Mouse (Mus musculus): ENCODE results near the gene Cyp2w1.
"Not testable (repeated sequence)": the region's sequence is repeated elsewhere in the genome, so short reads cannot be mapped to it uniquely, and the experiment has no call there.

Cyp2w1 gene

DNA sequence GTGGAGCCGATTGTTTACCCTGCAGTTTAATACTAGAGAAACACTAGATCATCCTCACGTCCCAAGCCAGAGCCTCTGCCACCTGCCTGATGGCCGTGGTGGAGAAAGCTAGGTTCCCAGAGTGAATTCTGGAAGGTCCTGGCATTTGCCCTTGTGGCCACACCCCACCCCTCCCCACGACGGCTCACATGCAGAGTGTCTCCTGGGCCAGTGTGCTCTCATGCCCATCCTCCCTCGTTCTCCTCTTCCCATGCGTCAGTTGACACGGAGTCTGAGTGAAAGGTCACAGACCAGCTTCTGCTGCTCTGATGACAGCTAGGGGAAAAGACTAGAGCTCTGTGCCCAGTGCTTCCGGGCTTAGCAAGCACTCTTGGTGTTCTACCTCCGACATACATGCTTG, 32.1 kb downstream of the Cyp2w1 start:
- no peak for DNase-seq (ENCODE audit: low spot score)

DNA sequence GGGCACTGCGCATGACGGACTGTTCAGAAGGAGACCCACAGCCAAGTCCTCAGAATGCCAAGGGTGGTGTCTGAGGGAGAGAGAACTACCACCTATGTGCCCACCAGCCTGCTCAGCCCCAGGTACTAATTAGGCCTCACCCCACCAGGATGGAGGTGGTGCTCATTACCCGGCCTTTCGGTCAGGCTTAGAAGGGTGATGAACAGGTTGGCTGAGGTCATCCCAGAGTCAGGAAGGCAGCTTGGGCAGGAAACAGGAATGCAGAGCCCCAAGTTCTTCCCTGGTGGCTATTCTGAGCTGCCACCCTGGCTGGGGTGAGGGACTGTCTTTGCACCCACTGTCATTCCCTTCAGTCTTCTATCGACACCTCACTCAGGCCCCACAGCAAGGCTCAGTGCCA, 33.6 kb downstream of the Cyp2w1 start:
- DNase-seq (ENCODE audit: low spot score), result no peak

DNA sequence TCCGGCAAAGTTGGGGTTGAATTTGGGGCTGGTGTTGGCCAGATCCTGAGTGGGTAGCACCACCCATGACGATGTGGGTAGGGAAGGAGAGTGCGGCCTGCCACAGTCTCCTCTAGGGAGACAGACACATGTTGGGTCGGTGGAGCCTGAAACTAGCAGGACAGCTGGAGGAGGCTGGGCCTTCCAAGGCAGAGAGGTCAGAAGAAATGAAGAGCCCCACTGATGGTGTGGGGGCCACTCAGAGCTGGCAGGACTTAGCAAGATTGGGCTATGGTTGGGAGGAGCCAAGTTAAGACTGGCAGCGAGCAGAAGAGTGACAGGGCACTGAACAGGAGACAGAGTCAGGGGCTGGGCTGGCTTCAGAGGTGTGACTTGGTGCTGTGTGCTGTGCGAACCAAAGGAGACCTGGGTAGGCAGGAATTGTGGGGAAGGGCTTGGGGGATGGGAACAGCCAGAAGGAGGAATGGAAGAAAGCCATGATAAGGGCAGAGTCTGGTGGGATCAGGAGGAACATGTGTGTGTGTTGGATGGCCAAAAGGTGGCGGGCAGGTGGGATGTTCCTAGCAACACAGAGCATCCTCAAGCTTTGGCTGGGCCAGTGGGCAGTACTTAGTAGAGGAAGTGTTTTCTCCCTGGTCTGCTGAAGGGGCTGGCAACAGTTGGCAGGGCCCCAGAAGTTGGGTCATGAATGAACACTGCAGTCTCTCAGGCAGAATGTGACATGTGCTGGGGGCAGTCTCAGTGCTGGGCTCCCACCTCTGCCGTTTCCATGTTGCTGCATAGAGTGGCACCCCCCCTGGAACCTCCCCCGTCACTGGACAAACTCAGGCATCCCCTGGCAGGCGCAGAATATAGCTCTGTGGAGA, 35.1 kb downstream of the Cyp2w1 start:
- DNase-seq (ENCODE audit: low spot score), result no peak

DNA sequence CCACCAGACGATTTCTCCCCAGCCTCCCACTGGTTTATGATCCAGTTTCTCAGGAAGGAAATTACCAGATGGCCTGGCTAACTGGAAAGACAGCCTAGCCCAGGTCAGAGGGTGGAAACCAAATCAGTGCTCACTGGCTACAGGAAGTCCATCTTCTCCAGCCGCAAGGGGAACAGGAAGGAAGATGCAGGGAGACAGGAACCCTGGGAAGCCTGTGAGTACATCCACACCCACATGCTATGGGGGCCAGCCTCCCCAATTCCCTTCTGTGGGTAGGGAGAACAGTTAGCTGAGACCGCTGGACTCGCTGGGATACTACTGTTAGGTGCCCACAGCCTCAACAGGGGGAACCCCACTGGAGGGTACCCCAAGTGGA, 35.8 kb downstream of the Cyp2w1 start:
- DNase-seq (ENCODE audit: low spot score), result no peak

DNA sequence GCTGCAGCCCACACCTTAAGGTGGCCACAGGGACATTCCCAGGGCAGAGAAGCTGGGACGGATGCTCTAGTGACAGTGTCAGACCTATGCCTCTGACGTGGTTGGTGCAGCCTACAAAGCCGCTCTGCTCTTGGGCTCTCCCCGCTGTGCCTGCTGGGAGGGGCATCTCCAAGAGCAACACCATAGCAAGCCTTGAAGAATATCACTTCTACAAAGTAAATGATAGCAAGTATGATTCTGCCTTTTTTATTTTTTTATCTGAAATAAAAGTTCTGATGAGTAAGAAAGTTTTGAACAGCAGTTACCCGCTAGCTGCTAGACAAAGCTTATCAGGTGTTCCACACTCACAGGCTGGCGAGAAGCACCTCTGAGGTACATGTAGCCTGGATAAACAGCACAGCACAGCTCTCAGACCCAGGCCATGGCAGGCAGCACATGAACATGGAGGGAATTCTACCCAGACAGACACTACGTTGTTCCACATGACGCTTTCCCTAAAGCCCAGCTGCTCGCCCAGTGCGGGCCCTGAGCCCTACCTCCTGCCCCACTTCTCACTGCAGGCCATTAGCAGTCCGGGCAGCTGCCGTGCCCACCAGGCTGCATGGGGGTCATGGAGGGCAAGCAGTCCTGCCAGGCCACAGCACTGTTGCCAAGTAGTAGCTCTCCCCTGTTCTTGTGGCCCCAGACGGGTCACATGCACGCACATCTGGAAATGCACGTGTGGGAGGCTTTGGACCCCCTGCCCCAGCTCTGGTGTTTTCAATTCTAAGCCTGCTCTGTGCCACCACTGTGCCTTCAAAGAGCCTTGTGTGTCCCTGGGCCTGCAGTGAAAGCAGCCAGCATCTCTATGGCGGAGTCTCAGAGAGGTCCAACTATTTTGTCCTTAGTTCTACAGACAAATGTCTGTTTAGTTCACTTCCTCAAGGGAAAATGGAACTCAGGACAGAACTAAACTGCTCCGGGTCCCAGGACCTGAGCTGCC, 36.6 kb downstream of the Cyp2w1 start:
- no peak for DNase-seq (ENCODE audit: low spot score)

DNA sequence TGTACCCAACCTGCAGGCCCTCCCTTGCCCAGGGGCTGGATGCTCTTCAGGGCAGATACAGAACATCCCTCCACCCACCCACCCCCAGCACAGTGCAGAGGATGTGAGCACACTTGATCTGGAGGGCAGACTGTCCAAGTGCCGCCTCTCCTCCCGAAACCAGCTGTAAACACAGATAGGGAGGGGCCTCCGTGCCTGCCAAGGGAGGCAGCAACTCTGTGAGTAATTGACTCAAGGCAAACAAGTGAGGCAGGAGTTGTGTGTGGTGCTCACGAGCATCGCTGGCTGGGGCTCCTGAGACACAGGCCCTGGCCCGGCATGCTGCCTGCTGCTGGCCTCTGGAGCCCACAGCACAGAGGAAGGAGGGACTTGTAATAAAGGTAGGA, 37.3 kb downstream of the Cyp2w1 start:
- DNase-seq (ENCODE audit: low spot score), result peak; percentile 50

- DNase-seq (ENCODE audit: low spot score), result not testable (repeated sequence)
Measured at GRCm38 (mm10) chr5:139390324-139391119, 38.1 kb downstream of the Cyp2w1 start.

- no peak for DNase-seq (ENCODE audit: low spot score)
Measured at GRCm38 (mm10) chr5:139391309-139391990, 39.0 kb downstream of the Cyp2w1 start.

GRCm38 (mm10) chr5:139392219-139393196, 40.1 kb downstream of the Cyp2w1 start:
- DNase-seq (ENCODE audit: low spot score), result no peak

- no peak for DNase-seq (ENCODE audit: low spot score)
Measured at GRCm38 (mm10) chr5:139393197-139393588, 40.8 kb downstream of the Cyp2w1 start.

DNA sequence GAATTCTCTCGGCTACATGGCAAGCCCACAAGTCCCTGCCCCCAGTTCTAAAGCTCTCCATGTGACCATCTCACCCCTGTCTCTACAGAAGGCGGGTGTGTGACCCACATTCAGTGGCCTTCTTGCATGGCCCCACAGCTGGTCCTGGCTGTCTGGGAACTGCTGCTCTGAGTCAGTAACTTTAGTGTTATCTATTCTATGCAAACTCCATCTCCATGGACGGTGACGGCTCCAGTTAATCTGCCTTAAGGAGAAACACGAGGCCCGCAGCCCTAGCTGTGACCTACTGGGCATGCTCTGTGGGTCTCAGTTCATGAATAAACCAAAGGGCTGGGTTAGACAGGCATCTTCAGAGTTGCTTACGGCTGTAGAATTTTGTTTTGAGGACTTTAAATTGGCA, 42.0 kb downstream of the Cyp2w1 start:
- no peak for DNase-seq (ENCODE audit: low spot score)

- DNase-seq (ENCODE audit: low spot score), result no peak
Measured at GRCm38 (mm10) chr5:139395528-139395927, 43.1 kb downstream of the Cyp2w1 start.

DNA sequence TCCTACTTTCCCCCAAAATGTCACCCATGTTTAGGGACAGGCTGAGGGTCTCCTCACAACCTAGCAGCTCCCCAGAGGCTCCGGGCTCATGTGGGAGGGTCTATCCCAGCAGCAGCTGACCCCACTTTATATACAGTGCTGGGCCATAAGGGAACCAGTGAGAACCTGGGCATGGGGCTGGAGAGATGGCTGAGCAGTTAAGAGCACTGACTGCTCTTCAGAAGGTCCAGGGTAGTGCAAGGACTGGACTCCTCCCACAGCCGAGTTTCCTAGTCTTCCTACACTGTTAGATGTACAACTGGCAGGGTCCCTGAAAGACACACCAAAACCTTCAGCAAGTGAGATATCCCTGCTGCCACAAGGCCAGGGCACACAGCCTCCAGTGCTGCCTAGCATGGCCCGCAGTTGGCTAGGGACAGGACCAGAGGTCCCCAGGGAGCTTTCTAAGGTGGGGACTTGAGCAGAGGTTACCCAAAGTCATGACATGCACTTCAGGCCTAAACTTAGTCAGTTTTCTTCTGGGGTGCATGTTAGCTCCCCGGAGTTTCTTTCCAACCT, 45.0 kb downstream of the Cyp2w1 start:
- no peak for DNase-seq (ENCODE audit: low spot score)

- peak; percentile 86 for DNase-seq (ENCODE audit: low spot score)
Measured at GRCm38 (mm10) chr5:139397959-139398753, 45.7 kb downstream of the Cyp2w1 start.

DNA sequence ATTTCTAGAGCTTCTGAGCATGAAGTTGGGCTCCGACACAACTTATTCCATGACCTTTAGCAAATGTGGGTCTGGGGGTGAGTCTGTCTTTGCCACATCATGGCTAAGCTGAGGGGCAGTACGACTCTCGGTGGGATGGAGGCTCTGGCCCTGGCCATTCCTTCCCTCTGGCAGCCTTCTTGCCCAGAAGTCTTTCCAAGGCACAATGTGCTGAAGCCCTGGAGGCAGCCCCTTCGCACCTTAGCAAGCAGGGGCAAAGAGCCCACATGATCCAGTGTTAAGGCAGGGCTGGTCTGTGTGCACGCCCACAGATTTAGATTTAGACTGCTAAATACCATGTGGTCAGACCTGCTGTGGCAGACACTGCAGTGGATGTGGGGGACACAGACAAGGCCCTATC, 46.4 kb downstream of the Cyp2w1 start:
- no peak for DNase-seq (ENCODE audit: low spot score)

DNA sequence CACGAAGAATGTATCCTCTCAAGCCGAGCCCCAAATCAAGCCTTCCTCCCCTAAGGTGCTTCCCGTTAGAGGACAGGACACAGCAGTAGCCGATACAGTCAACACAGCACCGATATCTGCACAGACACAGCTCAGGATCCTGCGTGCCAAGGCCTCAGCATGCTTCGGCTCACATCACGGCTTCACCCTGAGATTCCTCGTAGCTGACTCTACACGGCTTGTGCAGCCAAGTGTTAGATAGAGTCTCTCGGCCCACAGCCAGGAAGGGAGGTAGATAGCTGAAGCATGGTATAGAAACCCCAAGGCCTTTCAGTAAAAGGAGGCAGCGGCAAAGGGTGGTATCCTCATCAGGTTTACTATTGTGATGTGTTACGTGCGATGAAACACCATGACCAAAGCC, 47.6 kb downstream of the Cyp2w1 start:
- DNase-seq (ENCODE audit: low spot score), result no peak

DNA sequence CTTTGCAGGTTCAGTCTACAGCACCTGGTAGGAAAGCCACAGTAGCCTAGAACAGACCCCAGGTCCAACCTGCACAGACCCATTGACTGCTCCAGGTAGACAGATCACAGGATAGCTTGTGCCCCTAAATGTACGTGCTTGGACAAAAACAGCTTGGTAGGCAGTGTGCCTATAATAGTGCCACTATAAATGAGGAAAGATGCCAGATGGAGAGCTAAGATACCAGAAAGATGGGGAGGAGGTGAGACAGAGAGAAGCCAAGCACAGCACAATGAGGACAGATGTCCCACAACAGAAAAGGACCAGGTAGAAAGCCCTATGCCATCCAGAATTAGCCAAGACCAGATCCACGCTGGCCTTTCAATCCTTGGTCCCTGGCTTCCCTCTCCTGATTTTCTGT, 49.7 kb downstream of the Cyp2w1 start:
- DNase-seq (ENCODE audit: low spot score), result no peak

GRCm38 (mm10) chr5:139403692-139404260, 51.4 kb downstream of the Cyp2w1 start:
- no peak for DNase-seq (ENCODE audit: low spot score)

All from urinary bladder, postnatal 25 days (tissue).